Mouse (Mus musculus) layer of hippocampus, adult 11-12 months (tissue): Measurements from ENCODE around the gene Krt35.

Source experiments
- DNase-seq: peaks from one replicate; pipeline ENCODE4 v3.0.0; 2022; ENCODE audit warnings: low spot score

Gene Krt35

DNA sequence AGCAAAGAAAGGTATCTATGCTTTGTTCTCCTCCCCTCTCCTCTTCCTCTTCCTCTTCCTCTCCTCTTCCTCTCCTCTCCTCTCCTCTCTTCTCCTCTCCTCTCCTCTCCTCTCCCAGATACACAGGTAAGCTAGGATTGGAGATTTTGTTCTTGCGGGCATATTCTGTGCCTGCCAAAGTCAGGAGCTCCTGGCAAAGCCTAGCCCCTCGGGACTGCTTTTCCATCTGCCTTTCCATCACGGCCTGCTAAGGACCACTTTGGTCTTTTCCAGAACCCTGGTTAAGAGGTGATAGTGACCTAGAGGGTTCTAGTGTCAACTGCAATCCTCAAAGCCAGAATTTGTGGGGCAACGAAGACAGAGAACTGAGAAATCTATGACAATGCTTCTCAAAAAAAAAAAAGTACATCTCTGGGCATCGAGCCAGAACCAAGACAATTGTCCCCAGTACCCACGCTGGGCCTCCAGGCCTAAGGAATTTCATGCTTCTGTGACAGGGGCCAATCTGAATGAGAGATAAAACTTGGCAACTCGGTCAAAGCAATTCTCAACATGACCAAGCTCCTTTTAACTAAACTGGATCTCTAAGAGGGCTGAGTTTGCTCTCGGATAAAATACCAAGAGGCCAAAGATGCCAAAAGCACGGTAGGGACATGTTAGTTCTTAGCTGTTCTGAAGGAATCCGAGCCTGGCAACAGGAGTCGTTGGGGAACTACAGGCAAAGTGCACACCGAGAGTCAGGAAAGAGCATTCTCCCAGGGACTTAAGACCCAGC, 29.6 kb downstream of the Krt35 start:
- no peak for DNase-seq

DNA sequence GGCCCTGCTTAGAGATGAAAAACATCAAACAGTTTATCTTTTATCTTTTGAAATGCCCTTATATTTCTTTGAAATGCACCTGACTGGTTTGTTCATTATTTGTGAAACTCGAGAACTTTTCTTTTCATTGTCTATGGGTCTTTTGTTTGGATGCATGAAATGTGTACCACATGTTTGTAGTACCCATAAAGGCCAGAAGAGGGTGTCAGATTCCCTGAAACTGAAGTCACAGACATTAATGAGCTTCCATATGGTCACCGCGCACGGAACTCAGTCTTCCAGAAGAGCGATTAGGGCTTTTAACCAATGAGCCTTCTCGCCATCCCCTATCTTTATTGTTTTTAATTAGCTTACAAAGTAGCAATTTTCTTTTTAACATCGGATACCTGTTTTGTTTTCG, 37.2 kb downstream of the Krt35 start:
- DNase-seq = no peak

DNA sequence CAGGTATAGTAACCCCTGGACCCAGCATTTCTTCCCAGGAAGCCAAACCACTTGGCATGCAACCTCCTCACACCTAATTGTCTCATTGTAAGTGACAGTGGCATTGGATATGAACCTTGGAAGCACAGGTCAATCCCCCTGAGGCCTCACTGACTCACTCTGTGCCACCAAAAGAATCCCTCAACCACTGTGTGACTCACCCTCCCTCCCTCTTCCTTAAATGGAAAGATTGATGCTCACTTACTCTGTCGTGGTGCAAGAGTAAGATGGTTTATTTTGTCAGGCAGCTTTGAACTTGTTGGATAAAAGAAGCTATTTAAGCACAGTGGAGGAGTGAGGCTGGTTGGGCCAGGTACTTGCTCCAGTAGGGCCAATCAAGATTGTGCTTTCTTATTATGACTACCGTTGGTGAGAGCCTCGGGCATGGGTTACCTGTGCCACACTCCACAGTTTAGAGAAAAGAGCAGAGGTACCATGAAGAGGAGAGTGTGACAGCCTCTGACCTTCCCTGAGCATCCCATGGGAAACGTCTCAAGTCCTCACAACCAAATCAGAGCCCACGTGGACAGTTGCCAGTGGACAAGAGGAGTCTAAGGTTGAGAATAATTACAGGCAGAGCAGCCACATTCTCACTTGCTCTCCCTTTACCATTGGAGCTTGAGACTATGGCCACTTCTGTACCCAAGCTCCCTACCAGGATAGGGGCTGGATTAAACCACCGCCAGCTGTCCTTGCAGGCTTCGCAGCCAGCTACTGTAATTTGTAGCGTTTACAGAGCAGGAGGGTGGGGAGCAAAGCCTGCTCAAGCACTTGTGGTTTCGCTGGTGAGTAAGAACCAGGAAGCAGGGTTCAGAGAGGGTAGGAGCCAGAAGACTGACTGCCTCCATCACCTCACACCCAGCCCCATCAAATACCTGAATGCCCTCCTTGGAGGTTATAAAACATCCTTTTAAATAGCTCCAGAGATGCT, 40.1 kb downstream of the Krt35 start:
- no peak for DNase-seq

DNA sequence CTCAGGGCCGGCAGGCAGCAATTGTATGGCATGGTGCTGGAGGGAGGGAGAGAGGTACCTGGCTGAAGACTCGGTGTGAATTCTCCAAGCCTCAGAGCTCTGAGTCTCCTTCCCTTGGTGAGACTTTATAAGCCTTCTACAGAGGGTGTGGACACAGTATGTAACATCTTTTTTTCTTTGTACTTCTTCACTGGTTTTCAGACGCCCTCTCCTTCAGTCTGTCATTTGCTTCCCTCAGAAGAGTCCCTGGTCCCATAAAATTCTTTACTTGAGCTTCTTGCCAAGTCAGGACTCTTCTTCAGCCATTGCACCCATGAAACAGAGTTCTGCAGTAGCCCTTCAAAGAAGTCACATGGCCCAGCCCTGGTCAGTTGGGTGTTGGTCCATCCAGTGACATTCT, 45.6 kb downstream of the Krt35 start, which contains the start of gene Krt31:
Krt31 (minus strand) TSS at position 101 of the 400 bp plus-strand sequence.
- DNase-seq = no peak

DNA sequence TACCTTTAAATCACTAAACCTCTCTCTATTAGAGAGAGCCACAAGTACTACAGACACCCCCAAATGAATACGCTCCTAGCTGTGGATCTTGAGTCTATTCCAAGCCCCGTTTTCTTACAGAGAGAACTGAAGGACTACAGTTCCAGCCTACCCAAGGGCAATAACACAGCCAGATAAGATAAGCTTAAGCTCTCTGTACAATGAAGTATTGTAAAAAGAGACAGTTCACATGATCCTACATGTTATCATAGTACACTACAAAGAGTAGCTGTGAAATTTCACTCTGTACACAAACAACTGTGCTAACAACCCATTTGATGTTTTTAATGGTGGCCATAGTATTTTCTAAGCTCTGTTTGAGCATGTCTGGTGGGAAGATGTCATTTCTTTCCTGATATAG, 48.8 kb downstream of the Krt35 start:
- DNase-seq = no peak

DNA sequence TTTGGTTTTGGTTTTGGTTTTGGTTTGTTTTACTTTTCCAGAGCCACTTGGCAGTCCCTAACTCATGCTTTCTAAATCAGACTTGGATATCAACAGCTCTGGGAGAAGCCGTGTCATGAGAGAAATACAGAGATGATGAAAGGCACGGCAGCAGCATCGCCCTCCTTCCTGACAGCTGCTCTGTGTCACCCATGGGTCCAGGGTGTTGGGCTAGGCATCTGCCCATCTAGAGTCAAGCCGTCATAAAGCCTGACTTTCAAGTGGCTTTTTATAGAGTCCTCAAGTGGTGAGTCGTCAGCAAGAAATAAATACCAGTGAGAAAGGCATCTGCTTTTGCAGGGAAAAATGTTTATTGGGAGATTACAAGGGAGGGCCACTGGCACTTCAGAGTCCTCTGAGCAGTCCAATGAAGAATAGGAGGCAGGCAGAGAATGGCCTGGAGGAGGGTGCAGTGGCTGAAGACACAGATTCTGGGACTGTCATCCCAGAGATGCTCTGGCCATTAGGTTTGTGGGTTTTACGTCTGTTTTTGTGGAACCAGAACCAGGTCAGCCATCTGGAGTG, 49.7 kb downstream of the Krt35 start:
- DNase-seq = no peak
